Mouse (Mus musculus) gastrocnemius, postnatal 36 days (tissue): ENCODE data around the gene Psma1. TPM values are rescaled to one million over a fixed set of nuclear protein-coding genes. Genes with fewer than 3 reads are reported as not detected.

Source experiments
- DNase-seq, 2 experiments: peaks; one replicate each; pipeline ENCODE4 v3.0.0; 2022
- intact Hi-C: fragments of 180-260 bp; cut with DNase I; formaldehyde crosslinking; loops from one replicate; pipeline ENCODE4 v1.15.1; 2025
- long read RNA-seq, 2 experiments: library from polyadenylated mRNA; stranded (forward); transcript quantifications; one replicate each; pipeline ENCODE4 v2.0.0; 2021
- total RNA-seq, 2 experiments: library from RNA; stranded (reverse); gene quantifications; 2 replicates each; pipeline ENCODE4 v1.2.3; 2021

Gene Psma1
- 10 to 100 TPM; 83.4 to 89.1 TPM for total RNA-seq
- long read RNA-seq, experiment 1, transcript Psma1-201 (10 exons, 1,201 nt): major isoform, 129 of 154 reads
- long read RNA-seq, experiment 1, partial matches to known transcripts: 2 of 154 reads
- long read RNA-seq, experiment 1, other reads (novel, unspliced or antisense): 18 of 154 reads
- long read RNA-seq, experiment 2, transcript Psma1-205 (1 exons, 956 nt): minor isoform, 6 of 181 reads
- long read RNA-seq, experiment 2, transcript Psma1-201 (10 exons, 1,201 nt): major isoform, 148 of 181 reads
- long read RNA-seq, experiment 2, partial matches to known transcripts: 2 of 181 reads
- long read RNA-seq, experiment 2, other reads (novel, unspliced or antisense): 23 of 181 reads

- intact Hi-C loops: no loop called here
- peak; percentile 94 to 95 for DNase-seq
These were observed at the start of gene Psma1 for GRCm38 (mm10) chr7:114276005-114276752. Gene Psma1 (minus strand): TSS chr7:114276118.

GRCm38 (mm10) chr7:114323527-114323926, 47.6 kb upstream of the Psma1 start:
- DNase-seq: no peak
- intact Hi-C loops: no loop called here

- intact Hi-C loops: no loop called here
- DNase-seq: no peak
These were observed 46.9 kb upstream of the Psma1 start for GRCm38 (mm10) chr7:114322531-114323441.

GRCm38 (mm10) chr7:114321694-114322372, 45.9 kb upstream of the Psma1 start:
- intact Hi-C loops: no loop called here
- DNase-seq: no peak

- no peak for DNase-seq
- intact Hi-C loops: no loop called here
These were observed 42.0 kb upstream of the Psma1 start for GRCm38 (mm10) chr7:114317896-114318295.

- DNase-seq: peak in 1 of 2 experiments; percentile 19
- intact Hi-C loops: no loop called here
These were observed 41.5 kb upstream of the Psma1 start for GRCm38 (mm10) chr7:114317389-114317792.

- DNase-seq: no peak
- intact Hi-C loops: no loop called here
These were observed 40.5 kb upstream of the Psma1 start for GRCm38 (mm10) chr7:114316361-114316871.

GRCm38 (mm10) chr7:114311209-114311608, 35.3 kb upstream of the Psma1 start:
- intact Hi-C loops: no loop called here
- no peak for DNase-seq

GRCm38 (mm10) chr7:114309020-114309419, 33.1 kb upstream of the Psma1 start:
- intact Hi-C loops: no loop called here

GRCm38 (mm10) chr7:114301293-114301782, 25.4 kb upstream of the Psma1 start:
- intact Hi-C loops: no loop called here
- no peak for DNase-seq

More at GRCm38 (mm10) chr7:114309020-114309419, 33.1 kb upstream of the Psma1 start:
- DNase-seq: no peak

- intact Hi-C loops: no loop called here
- DNase-seq: no peak
These were observed 24.9 kb upstream of the Psma1 start for GRCm38 (mm10) chr7:114300782-114301181.

GRCm38 (mm10) chr7:114299247-114299646, 23.3 kb upstream of the Psma1 start:
- intact Hi-C loops: loop anchor here (10.0 kb wide), 1 partner anchor 516 kb away; no protein-coding TSS in a partner anchor
- DNase-seq: no peak

- intact Hi-C loops: loop anchor here (10.0 kb wide), 1 partner anchor 520 kb away; no protein-coding TSS in a partner anchor
- DNase-seq: no peak
These were observed 18.8 kb upstream of the Psma1 start for GRCm38 (mm10) chr7:114294698-114295097.

- DNase-seq: no peak
These were observed 18.0 kb upstream of the Psma1 start for GRCm38 (mm10) chr7:114293903-114294302.

GRCm38 (mm10) chr7:114292501-114292971, 16.6 kb upstream of the Psma1 start:
- intact Hi-C loops: loop anchor here (10.0 kb wide), 1 partner anchor 522 kb away; no protein-coding TSS in a partner anchor
- peak; percentile 68 to 69 for DNase-seq

More at GRCm38 (mm10) chr7:114293903-114294302, 18.0 kb upstream of the Psma1 start:
- intact Hi-C loops: loop anchor here (10.0 kb wide), 1 partner anchor 521 kb away; no protein-coding TSS in a partner anchor

GRCm38 (mm10) chr7:114291461-114292335, 15.8 kb upstream of the Psma1 start:
- no peak for DNase-seq
- intact Hi-C loops: loop anchor here (10.0 kb wide), 1 partner anchor 523 kb away; no protein-coding TSS in a partner anchor

GRCm38 (mm10) chr7:114290078-114290506, 14.2 kb upstream of the Psma1 start:
- intact Hi-C loops: loop anchor here (10.0 kb wide), 1 partner anchor 525 kb away; no protein-coding TSS in a partner anchor
- DNase-seq: no peak
